Mouse (Mus musculus) small intestine, adult 2 months (tissue): Measurements from ENCODE around the gene Cysrt1.

ENCODE experiments used
- CTCF ChIP-seq: fragments of 200-500 bp; IDR thresholded peaks from 2 replicates; pipeline ENCODE4 v1.5.1; 2012; ENCODE audit warnings: low read depth, mild to moderate bottlenecking, control low read depth, inconsistent platforms, low read length, moderate library complexity, mixed read lengths; ENCODE audit not compliant: insufficient replicate concordance, insufficient read length; ENCODE audit errors: extremely low read depth
- POLR2A ChIP-seq: fragments of 200-500 bp; IDR thresholded peaks from 2 replicates; pipeline ENCODE4 v1.6.1; 2012; ENCODE audit warnings: low read depth, mild to moderate bottlenecking, control low read depth, inconsistent platforms, low read length, moderate library complexity

DNA sequence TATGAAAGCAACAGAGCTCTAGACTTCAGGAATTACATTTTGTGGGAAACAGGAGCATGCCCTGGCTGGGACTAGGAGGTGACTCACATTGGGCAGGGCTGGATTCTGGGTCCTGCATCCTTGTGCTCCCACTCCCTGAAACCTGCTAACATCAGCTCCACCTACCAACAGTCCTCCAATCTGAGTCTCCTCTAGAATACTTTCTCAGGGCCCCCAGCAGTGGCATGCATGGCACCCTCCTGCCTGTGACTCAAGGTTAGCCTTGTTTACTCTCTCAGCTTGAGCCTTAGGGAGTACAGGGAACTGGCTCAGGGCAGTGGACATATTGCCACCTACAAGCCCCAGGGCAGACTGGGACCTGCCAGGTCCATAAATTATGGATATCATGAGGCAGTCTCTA lies 4.1 kb downstream of the Cysrt1 start:
- TF ChIP-seq POLR2A (no peak), CTCF (no peak)
